Mouse (Mus musculus): ENCODE data around the gene Hist1h4h. TPM values are rescaled to one million over a fixed set of nuclear protein-coding genes. Genes with fewer than 3 reads are reported as not detected.
A peak's percentile ranks its signal among the peaks of the same experiment; 100 is the strongest.

Gene Hist1h4h
- total RNA-seq (2022) = 100 to 1,000 TPM; 381 to 523 (median 406) TPM

DNA sequence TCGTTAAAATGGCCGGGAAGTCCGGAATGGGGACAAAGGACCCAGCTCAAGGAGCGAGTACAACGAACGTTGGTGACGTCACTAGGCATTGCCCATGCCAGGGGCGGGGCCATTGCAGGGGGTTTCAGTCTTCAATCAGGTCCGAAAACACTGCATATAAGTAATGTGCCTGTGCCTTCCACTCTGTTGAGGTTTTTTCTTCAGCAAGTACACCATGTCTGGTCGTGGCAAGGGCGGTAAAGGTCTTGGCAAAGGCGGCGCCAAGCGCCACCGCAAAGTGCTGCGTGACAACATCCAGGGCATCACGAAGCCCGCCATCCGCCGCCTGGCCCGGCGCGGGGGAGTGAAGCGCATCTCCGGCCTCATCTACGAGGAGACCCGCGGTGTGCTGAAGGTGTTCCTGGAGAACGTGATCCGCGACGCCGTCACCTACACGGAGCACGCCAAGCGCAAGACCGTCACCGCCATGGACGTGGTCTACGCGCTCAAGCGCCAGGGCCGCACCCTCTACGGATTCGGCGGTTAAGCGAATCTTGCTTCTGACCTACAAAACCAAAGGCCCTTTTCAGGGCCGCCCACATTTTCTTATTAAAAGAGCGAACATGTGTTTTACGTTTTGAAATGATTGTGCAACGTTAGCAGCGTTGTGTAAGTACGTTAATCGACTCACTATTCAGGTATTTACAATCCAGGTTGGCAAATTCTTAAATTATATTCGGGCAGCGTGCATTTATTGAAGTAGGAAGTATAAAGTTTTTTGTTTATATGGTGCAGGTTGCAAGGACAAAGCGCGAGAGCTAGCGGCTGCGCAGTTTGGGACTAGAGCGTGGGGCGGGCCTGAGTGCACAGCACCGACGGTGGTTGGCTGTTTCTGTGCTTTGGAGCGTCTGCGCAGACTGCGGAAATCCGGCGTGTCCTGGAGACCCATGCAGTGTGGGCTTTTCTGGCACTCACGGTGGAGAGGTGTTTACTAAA lies at the start of gene Hist1h4h:
Gene Hist1h4h, plus strand, starts transcription at position 150 of the 975 bp plus-strand sequence.
- DNase-seq = peak; percentile 97

DNA sequence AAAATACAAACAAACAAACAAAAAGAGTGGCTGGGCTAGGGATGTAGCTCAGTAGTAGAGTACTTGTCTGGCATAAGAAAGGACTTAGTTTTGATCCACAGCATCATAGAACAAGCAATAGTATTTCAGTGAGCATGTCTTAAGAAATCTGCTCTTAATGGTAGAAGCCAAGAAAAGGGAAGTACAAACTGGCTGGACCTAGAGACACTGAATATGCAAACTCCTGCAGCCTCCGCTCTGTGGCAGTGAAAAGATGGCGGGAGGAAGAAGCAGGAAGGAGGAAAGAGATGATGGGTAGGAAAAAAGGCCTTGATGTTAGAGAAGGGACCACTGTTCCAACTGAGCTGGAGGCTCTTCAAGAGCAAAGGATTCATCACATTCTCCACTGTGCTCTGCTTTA lies 47.7 kb upstream of the Hist1h4h start:
- DNase-seq = no peak

DNA sequence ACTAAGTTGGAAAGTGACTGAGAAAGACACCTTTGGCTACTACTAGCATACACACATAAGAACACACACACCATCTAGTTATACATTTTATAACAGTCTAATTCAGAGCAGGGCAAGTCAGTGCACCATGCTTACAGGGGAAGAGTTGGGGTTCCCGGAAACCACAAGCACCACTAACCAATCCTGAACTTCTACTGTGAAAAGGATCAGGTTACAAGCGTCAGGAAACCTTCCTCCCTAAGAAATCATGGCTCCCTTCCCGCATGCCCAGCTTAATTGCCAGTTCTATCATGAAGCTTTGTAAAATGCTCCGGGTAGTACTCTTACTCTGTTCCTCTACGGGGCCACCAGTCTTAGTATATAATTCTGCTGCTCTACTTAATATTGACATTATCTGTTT lies 45.6 kb upstream of the Hist1h4h start:
- no peak for DNase-seq

DNA sequence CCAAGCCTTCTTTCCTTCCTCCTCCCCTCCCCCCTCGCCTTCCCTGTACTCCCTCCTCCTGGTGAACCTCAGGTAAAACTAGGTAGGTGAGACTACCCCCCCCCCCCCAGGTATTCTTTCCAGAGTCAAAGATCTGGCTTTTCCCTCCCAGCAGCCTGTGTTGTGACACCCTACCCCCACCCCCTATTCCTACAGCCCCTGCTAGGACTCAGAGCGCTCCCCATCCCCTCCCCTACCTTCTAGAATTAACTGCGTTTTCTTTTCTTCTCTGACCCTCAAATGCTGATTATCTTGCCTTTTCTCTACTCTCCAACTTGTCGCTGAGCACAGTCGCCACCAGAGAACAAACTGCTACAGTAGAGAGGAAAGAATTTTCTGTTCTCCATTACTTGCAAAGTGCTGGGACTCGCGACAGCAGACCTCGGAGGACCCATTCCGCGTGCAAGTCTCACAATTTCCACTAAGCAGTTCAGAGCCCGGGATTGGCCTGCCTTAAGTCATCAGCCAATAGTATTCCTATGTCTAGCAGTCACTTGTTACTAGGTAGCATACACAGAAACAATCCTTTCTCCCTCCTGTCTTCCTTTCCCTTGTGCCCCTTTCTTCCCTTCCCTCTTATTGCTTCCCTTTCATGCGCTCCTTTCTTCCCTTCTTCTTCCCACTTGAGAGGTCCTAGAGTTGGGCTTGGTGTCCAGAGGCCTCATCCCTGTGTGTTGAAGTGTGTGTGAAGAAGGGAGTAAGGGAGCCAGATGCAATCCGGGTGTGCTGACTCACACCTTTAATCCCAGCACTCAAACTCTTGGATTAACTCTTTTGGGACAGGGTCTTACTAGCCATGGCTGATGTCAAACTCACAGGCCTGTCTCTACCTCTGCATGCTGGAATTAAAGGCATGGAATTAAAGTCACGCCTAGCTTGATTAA lies 42.2 kb upstream of the Hist1h4h start, which contains the start of gene Btn2a2:
Gene Btn2a2, minus strand, starts transcription at position 458 of the 923 bp plus-strand sequence.
- peak; percentile 61 for DNase-seq

DNA sequence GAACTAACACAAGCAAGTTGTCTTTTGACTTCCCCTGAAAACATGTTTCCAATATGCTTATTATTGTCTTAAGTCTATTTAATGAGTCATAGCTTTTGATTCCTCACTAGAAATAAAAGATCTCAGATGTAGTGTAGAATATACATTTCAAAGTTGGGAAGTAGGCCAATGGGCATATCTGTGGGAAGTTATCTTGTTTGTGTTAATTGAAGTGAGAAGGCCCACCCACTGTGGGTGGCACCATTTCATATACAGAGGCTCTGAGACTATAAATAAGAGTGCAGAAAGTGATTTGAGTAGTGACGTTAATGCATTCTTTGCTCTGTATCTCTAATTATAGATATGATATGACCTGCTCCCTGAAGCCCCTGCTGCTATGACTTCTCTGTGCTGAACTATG lies 40.0 kb upstream of the Hist1h4h start:
- no peak for DNase-seq

DNA sequence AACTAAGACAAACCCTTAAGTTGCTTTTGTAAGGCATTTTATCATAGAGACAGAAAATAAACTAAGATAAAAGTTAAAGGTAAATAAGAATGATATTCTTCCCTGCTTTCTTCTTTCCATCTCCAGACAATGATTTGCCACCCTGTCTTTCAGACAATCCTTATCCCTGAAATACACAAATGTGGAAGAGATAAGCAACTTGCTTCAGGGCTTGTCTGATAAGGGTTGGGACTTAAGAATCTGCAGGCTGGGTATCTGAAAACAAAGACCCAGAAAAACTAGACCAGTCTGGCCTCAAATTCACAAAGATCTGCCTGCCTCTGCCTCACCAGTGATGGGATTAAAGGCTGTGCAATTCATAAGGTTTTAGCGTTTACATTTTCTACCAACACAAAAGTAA lies 39.6 kb upstream of the Hist1h4h start:
- DNase-seq = no peak

DNA sequence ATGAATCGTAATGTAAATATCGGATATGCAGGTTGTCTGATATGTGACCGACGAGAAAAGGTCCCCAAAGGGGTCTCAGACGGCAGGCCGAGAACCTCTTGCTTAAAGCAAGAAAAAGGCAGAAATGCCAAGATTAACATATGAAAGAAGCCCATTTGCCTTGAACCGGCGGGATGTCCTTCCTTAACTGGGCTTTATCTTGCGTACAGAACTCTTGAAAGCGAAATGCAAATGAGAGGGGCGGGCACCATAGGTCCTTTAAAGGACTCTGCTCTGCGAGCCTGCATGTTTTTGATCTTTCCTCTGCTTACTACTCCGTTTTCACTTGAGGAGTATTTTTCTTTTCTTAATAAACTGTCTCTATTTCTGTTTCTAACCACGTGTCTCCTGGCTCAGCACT lies 38.9 kb upstream of the Hist1h4h start:
- DNase-seq = no peak

DNA sequence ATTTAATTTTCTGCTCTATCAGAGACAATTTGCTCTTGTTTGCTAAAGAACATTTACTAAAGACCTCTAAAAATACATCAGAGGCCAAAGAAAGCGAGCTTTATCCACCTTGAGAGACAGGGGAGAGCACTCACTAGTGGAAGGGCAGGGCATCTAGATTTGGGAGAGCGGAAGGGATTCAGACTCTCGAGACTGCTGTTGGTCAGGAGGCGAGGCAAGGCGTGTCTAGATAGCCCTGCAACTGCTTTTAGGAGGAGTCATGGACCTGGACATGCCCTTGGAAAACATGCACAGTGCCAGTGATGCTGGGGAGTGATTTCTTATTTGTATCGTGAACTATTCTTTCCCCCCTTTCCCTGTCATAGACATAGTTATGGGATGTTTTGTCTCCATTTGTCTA lies 35.3 kb upstream of the Hist1h4h start:
- no peak for DNase-seq

DNA sequence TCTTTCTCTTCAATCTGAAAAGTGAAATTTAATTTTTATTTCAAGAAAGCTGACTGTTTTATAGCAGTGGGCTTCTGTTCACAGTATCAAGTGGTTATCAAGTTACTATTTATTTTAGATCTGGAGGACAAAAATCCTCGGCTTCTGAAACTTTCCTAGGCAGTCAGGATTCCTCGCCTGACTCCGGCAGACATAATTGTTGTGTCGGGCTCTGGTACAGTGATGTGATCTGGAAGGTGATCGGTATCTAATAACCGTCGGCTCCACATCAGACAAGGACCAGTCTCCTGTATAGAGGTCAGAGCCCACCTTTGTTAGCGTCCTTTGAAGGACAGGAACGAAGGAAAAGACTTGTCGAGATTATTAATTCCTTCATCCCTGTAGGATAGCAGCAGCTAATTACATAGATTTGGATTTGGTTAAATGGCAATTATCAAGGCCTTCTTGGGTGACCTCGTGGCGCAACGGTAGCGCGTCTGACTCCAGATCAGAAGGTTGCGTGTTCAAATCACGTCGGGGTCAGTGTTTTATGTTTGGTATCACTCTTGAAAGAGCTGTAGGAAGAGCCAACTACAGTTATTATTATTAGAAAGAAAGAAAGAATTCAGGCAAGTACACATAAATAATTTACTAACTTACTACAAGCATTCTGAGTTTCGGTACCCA lies 33.1 kb upstream of the Hist1h4h start:
- no peak for DNase-seq

DNA sequence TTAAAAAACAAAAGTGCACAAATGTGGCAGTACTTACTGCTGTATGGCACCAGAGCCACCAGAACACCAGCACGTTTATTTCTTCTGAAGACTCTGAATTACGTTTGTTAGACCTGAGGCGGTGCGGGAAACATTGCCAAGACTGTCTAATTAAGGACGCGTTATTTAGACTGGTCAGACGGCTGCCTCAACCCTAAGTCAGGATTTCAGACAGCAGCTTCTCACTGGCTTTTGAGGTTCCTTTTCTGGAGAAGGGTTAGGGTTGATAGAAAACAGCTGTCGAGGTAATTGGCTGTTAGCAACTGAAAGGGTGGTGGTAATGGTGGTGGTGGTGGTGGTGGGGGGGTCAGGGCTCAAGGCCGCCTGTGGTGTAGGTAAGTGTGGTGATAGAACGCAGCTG lies 32.2 kb upstream of the Hist1h4h start:
- DNase-seq = no peak

DNA sequence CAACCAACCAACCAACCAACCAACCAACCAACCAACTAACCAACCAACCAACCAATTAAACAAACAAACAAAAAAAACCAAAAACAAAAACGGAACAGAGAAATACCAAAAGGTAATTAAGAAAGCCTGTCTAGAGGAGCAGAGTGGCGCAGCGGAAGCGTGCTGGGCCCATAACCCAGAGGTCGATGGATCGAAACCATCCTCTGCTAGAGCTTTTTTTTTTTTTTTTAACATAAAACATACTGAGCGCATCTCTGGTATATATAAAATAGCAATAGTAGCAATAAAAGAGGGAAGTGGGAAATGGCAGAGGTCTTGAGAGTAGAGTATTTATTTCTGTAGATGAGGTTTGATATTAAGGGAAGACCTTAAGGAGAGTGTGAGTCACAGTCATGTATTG lies 30.9 kb upstream of the Hist1h4h start:
- DNase-seq = no peak

DNA sequence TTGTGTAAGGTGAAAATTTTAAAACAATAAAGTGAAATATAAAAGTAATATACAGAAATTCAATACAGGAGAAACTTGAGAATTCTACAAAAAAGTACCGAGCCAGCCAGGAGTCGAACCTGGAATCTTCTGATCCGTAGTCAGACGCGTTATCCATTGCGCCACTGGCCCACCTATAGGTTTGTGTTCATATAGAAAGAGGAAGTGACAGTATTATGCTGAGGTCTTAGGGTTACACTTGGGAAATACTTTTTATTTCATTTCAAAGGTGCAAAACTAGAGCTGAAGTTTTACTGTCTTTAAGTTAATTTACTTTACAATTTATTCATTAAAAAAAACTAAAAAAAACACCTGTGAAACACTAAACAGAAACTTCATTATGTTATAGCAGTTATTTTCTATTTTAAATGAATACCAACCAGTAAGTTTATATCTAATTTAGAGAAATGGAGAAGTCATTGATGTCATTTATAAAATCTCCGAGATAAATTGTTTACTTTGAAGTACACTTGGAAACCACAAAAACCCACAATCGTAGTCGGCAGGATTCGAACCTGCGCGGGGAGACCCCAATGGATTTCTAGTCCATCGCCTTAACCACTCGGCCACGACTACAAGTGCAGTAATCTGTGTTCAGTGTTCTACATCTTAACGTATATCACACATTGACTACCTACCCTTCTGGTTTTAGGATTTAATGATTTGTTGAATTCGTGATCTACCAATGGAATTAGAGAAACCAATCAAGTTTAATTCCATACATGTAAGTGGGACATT lies 30.2 kb upstream of the Hist1h4h start:
- no peak for DNase-seq

DNA sequence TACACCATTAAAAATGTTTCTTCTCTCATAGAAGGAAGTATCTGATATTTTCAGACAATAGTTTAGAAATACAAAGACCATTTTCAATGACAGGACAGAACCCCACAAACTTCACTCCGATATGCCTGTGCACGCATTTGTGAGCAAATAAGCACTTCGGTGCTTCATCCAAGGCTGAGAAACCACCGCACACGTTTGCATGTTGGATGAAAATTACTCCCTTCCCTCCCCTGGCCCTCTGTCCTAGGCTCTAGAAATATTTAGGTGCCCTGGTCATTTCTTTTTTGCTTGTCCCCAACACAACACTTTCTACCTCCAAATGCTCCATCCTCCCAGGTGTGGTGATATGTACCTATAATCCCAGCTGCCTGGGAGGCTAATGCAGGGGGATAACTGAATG lies 29.3 kb upstream of the Hist1h4h start:
- DNase-seq = no peak

DNA sequence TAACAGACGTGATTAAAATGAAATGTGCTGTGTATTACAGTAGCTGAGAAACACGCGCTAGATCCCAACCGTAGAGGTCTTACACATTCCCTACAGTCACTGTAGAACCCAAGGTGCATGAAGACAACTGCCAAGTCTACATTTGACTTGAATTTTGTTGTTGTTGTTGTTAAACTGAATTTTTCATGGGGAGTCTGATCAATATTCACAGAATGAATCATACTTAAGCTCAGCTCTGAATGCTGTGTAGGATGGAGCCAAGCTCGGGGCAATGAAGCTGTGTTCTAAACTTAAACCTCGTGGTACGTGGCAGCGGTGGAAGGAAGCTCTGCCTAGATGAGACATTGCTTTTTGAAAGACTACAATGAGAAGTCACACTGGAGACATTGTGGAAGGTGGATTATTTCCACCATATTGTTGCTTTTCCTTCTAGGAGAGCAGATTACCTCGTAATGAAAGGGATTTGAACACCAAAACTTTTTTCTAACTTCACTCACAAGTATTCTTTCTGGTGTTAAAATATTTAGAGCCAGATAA lies 28.8 kb upstream of the Hist1h4h start:
- DNase-seq = no peak

DNA sequence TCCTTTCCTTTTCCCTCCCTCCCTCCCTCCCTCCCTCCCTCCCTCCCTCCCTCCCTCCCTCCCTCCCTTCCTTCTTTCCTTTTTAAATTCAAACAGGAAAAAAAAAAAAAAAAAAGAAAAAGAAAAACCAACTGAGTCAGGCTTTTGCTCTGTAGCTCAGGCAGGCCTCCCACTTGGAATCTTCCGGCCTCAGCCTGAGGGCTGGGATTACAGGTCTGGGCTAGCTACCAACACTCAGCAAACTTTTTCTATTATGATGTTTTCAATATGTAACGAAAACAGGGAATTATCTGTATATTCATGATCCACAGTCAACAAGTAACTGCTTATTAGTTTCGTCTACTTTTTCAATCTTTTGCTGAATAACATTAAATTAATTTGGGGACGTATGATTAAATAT lies 27.9 kb upstream of the Hist1h4h start:
- DNase-seq = no peak

DNA sequence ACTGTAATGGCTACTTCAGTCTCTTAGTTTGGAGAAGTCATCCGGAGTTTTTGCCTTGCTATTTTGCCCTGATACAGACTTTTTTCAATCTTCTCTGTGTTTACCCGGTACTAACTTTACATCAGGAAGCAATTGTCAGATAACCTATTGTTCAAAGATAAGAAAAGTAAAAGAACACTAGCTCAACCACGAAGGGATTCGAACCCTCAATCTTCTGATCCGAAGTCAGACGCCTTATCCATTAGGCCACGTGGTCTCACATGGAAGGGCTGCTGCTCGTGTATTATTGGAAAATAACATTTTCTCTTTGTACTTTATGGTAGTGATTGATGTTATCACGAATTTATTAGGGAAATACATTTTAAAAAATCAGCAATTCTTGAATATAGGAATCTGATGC lies 27.1 kb upstream of the Hist1h4h start:
- DNase-seq = no peak

DNA sequence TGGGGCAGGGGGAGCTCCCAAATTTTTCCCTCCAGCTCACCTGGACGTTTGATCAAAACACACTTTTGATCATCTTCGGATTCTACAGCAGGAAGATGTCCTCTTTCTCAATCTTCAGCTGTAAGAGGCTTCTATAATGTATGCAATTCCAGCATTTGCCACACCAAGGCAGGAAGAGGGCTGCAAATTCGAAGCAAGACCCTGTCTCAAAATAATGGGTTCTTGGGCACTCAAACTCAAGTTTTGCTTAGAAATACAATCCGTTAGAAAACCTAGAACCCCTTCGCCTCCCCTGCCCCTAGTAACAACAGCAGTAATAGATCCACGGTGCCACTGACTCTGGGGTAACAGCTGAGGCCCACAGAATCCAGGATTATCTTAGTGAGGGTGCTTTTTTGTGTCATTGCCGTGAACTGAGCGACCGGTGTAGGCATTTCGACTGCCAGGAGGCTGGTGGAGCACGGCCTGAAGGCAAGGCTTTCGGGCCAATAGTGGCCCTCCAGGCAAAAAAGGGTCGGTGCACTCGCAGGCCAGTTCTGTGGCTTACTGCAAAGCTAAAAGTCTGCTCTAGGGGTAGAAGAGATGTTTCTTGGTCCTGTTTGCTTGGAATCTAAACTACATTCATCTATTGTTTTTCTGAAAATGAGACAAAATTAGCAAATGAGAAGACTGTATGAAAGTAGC lies 25.0 kb upstream of the Hist1h4h start:
- DNase-seq = no peak

DNA sequence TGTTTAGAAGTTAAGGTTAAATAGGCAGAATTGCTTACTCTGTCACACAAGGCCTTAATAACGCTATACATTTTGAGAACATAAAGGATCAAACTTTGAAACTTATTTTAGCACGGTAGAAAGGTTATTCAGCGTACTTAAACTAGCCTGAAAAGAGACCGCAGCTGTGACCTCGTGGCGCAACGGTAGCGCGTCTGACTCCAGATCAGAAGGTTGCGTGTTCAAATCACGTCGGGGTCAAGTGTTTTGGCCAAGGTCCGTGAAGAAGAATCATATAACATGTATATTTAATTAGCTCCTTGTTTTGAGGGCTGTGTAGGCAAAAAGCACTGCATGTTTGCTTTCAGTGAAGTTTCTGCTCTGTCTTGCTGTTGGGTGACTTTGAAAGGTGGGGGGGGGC lies 24.5 kb upstream of the Hist1h4h start:
- DNase-seq = peak; percentile 26

DNA sequence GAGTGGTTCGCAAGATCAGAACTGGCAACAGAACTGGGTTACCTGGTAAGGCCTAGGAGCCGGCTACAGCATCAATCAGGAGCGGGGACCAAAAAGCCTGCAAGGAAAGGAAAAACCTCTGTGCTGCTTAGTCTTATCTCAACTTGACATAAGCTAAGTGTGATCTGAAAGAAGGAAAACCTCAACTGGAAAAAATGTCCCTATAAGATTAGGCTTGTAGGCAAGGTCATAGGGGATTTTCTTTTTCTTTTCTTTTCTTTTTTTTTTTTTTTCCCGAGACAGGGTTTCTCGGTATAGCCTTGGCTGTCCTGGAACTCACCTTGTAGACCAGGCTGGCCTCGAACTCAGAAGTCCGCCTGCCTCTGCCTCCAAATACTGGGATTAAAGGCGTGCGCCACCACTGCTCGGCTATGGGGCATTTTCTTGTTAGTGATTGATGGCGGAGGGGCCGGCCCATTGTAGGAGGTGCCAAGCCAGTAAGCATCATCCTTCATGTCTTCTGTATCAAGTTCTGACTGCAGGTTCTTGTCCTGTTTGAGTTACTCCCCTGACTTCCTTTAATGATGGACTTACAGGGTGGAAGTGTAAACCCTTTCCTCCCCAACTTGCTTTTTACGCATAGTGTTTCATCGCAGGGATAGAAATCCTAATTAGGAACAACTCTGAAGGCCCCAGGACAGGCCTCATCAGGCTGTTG lies 23.9 kb upstream of the Hist1h4h start:
- DNase-seq = no peak

DNA sequence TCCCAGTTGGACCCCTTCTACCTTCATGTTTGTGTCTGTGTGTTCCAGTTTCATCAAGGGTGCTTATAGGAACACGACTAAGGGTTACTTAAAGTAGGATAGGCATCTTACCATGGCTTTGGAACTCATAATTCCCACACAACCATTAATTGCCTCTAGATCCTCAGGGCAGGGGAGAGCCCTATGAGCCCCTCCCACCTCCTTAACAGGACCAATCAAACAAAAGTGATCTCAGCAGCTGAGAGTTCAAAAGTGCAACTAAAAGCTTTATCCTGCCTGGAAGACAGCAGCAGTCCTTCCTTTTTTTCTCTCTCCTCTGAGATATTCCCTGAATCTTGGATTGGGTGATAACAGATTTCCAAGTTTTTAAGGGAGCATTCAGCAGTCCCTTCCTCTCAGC lies 20.7 kb upstream of the Hist1h4h start:
- no peak for DNase-seq
